Mouse (Mus musculus): ENCODE data around the gene Brd3os. TPM values are rescaled to one million over a fixed set of nuclear protein-coding genes. Genes with fewer than 3 reads are reported as not detected.

Gene Brd3os
- polyA plus RNA-seq, 1 experiment from 2014 or later: 15.0 TPM

Other genes with a start within 250 kb of the Brd3os start
- gene Sardh, start 194.0 kb upstream of the Brd3os start, polyA plus RNA-seq (2014; fragmentation: Nextera tagmentation; extraction: Ambion mirVana): 3.1 and 5.5 TPM in 2 replicates
- gene Vav2, start 15.3 kb upstream of the Brd3os start, polyA plus RNA-seq (2014; fragmentation: Nextera tagmentation; extraction: Ambion mirVana): 12.9 and 14.9 TPM in 2 replicates
- 160 and 161 TPM in 2 replicates for gene Brd3, start 65.3 kb downstream of the Brd3os start, polyA plus RNA-seq (2014; fragmentation: Nextera tagmentation; extraction: Ambion mirVana)
- 58.6 and 62.5 TPM in 2 replicates for gene Wdr5, start 72.8 kb downstream of the Brd3os start, polyA plus RNA-seq (2014; fragmentation: Nextera tagmentation; extraction: Ambion mirVana)
- gene Rxra, start 234.1 kb downstream of the Brd3os start, polyA plus RNA-seq (2014; fragmentation: Nextera tagmentation; extraction: Ambion mirVana): 6.5 and 7.6 TPM in 2 replicates